Mouse (Mus musculus): ENCODE results near the gene Camk1g.

Camk1g gene

DNA sequence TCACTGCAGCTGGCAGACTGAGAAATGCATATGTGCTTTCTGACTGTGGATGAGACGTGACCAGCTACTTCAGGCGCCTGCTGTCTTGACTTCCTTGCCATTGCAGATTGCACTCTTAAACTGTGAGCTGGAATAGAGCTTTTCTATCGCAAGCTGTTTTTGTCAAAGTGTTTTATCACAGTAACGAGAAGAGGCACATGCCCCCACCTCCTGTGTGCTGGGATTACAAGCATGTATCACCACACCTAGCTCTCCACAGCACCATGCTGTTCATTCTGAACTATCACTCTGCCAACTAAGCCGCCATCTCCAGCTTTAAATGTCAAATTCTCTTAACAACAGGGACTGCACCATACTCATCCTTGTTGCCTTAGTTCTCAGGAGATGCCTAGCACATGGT lies 10.8 kb upstream of the Camk1g start:
- in situ Hi-C loops (cut with MboI; ENCODE audit: low pct_unique_long_range_greater_than_20kb in 1 of 2, low sequenced_read_pairs in 2 of 2, unreplicated experiment in 1 of 2): no loop called here

DNA sequence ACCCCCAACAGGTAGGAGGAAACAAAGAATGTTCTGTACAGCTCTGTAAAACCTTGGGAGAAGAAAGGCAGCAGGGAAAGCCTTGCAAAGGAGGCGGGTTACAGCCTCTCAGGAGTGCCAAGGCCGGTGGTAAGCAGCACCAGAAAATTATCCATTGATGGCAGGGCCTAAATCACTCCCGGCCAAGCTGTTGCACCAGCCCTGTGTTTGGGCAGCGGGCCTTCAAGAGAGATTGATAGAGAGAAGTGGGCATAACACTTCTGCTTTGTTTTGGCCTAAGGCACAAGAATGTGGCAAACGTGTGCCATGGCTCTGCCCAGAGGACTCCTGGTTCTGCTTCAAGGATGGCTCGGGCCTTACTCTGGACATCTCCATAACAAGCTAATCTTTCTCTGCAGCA lies 9.5 kb upstream of the Camk1g start:
- in situ Hi-C loops (cut with MboI; ENCODE audit: low pct_unique_long_range_greater_than_20kb in 1 of 2, low sequenced_read_pairs in 2 of 2, unreplicated experiment in 1 of 2): loop anchor here in 1 of 2 experiments (5.0 kb wide), 1 partner anchor 122 kb away; no protein-coding TSS in a partner anchor

DNA sequence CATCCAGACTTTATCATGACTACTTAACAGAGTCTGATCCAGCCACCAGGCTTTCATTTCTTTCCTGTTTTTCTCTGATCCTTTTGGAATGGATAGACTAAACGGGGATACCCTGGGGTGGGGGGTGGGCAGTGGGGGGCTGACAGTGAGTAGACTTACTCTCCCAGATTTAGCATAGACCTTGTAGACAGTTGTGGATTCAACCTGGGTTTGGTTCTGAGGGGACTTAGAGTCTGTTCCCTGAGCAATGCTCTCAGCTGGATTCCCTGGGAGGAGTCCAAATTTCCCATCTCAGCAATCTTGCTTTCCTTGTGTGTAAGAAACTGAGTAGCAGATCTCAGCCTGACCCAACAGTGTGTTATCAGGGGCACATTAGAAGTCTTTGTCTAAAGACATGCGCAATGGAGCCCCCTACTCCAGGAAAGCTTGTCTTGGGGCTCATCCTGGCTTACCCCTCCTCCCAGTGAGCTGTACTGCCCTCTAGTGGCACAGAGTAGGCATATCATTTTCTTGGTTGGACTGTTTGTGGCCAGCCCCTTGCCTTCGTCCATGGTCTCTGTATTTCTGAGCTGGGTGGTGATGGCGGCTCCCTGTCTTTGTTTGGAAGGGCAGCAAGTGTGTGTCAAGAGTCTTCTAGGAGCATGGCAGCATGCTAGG lies 6.5 kb upstream of the Camk1g start:
- in situ Hi-C loops (cut with MboI; ENCODE audit: low pct_unique_long_range_greater_than_20kb in 1 of 2, low sequenced_read_pairs in 2 of 2, unreplicated experiment in 1 of 2): loop anchor here in 1 of 2 experiments (5.0 kb wide), 1 partner anchor 119 kb away; no protein-coding TSS in a partner anchor

DNA sequence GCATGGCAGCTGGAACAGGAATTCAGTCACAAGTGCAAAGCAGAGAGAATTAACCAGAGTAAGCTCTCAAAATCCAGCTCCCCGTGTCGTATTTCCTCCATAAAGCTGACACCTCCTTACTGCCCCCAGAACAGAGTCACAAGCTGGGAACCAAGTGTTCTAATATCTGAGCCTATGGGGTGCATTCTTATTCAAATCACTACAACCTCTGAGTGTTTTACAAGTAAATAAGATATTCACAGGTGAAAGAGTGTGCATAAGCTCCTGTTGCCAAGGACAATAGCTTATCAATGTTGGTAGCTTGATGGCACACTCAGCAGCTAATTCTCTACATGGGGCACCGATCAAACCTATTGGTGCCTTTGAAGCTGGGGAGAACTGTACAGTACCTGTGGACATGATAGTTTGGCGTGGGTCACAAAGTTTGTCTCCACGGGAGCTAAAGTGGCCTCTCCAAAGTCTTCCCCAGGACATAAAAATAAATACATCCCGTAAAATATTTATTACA lies 3.9 kb upstream of the Camk1g start:
- in situ Hi-C loops (cut with MboI; ENCODE audit: low pct_unique_long_range_greater_than_20kb in 1 of 2, low sequenced_read_pairs in 2 of 2, unreplicated experiment in 1 of 2): no loop called here

DNA sequence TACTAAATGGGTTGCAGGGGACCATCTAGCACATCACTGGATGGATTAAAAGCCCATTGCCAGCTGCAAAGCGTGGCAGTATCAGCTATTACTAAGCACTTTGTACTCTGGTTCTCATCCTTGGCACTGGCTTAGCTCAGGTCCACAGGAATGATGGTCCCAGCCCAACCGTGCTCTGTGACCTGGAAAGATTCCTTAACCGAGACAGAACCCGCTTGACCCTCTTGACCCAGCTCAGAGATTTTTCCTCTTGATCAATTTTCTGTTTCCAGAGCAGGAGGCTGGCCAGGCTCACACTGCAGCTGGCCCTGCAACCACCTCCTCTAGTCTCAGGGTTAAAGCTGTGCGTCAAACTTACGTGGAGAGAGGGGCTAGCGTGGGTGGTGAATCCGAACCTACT lies 1.0 kb downstream of the Camk1g start:
- in situ Hi-C loops (cut with MboI; ENCODE audit: low pct_unique_long_range_greater_than_20kb in 1 of 2, low sequenced_read_pairs in 2 of 2, unreplicated experiment in 1 of 2): no loop called here

DNA sequence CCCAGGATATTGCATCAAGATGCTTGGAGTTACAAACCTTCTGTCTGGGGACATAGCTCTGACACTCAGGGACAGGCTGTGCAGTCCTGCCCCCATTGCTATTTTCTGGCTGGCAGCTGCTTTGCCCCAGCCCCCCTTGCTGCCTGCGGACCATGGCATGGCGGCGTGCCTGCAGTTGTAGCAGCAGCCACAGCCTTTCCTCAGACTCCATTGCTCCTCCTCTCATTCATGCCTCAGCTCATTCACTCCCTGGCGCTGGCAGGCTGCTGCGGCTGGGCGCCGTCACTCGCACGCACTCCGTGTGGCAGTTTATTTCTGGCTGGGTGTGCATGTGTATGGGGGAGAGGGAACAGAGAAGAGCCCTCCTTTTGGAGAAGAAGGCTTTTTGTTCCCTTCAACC lies 2.0 kb downstream of the Camk1g start:
- in situ Hi-C loops (cut with MboI; ENCODE audit: low pct_unique_long_range_greater_than_20kb in 1 of 2, low sequenced_read_pairs in 2 of 2, unreplicated experiment in 1 of 2): no loop called here

DNA sequence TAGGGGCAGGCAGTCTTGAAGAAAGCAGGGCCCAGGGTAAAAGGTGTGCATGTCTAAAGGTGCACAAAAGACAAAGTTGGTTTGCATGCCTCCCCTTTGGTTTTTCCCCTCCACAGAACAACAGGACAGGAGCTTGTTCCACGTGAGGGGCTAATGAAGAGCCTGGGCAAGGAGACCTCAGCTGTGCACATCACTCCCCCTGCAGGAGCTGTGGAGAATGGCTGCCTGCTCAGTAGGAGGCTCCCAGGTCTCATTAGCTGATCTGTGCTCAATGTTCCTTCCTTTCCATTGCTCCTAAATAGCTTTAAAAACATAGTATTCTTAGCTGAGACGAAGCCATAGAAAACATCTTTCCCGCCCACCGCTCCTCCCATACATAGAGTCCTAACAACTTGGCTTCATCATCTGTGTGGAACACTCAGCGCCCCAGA lies 6.3 kb downstream of the Camk1g start:
- in situ Hi-C loops (cut with MboI; ENCODE audit: low pct_unique_long_range_greater_than_20kb in 1 of 2, low sequenced_read_pairs in 2 of 2, unreplicated experiment in 1 of 2): no loop called here

DNA sequence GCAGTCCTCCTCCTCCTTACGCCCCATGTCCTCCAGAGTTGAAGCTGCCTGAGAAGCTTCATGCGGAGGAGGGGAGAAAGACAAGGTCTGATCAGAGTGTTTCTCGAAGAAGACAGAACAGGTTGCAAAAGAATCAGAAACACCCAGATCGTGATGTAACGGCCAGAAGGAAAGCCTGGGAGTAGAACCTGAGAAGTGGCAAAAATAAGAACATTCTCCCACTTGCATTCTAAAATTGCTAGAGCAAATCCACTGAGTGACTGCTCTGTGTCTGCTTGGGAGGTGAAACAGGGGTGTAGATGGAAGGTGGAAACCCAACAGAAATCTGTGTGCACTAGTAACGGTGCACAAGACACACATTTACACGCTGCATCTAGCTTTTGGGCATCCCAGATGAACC lies 8.0 kb downstream of the Camk1g start:
- in situ Hi-C loops (cut with MboI; ENCODE audit: low pct_unique_long_range_greater_than_20kb in 1 of 2, low sequenced_read_pairs in 2 of 2, unreplicated experiment in 1 of 2): no loop called here

DNA sequence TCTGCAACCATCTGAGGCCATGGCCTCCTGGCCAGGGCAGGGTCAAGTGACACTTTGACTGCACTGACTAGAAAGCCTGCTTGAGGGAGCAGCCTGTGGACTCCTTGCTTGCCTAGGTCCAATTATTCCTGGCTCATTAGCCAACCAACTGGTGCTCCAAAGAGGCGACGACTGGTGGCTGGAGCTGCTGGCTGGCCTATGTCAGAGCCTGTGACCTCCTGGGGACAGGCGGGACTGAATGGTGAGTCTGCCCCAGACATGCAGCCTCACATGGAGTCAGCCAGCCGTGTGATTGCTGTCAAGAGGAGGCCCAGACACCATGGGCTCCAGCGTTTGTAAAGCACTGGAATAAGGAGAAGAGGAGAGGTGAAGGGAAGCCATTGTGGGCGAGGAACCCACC lies 8.9 kb downstream of the Camk1g start:
- in situ Hi-C loops (cut with MboI; ENCODE audit: low pct_unique_long_range_greater_than_20kb in 1 of 2, low sequenced_read_pairs in 2 of 2, unreplicated experiment in 1 of 2): no loop called here

DNA sequence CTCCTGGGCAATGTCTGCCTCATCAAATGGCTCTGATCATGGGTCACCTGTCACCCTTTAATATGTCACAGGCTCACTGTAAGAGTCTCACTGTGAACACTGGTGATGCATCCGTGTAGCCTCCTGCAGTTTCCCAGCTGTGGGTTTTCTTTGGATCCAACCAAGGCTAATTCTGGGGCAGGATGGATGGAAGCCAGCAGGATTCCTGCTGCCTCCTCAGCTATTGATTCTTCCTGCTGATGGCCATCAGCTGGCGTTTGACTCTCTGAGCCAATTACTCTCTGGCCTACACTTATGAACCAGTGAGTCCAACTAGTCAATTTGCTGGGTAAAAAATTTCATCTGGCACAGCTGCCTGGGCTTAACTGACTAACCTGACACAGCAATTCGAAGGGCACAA lies 10.9 kb downstream of the Camk1g start:
- in situ Hi-C loops (cut with MboI; ENCODE audit: low pct_unique_long_range_greater_than_20kb in 1 of 2, low sequenced_read_pairs in 2 of 2, unreplicated experiment in 1 of 2): no loop called here

DNA sequence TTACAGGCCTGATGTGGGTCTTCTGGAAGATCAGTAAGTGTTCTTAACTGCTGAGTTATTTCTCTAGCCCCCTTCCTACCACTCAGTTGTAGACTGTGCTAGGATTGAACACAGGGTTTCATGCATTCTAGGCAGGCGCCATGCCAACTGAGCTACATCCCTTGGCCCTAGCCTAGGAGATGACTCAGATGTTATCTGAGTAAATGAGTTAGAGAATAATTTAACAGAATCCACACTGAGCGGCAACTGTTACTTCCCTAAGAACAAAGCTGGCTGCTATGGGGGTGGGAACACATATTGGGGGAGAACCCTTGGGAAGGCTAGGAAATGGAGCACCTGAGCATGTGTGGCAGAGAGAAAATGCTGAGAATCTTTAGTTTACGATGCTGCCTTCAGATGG lies 18.5 kb downstream of the Camk1g start:
- in situ Hi-C loops (cut with MboI; ENCODE audit: low pct_unique_long_range_greater_than_20kb in 1 of 2, low sequenced_read_pairs in 2 of 2, unreplicated experiment in 1 of 2): no loop called here

DNA sequence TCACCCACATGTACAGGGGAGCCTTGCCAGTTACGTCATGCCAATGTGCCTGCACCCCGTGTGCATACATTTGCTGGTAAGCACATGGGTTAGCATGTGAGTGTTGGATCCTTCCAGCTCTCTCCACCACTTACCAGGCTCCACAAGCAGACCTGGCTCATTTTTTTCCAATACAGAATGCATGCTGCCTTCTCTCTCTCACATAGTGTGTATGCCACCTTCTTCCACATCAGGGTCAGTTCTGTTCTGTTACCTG lies 19.6 kb downstream of the Camk1g start:
- in situ Hi-C loops (cut with MboI; ENCODE audit: low pct_unique_long_range_greater_than_20kb in 1 of 2, low sequenced_read_pairs in 2 of 2, unreplicated experiment in 1 of 2): no loop called here

DNA sequence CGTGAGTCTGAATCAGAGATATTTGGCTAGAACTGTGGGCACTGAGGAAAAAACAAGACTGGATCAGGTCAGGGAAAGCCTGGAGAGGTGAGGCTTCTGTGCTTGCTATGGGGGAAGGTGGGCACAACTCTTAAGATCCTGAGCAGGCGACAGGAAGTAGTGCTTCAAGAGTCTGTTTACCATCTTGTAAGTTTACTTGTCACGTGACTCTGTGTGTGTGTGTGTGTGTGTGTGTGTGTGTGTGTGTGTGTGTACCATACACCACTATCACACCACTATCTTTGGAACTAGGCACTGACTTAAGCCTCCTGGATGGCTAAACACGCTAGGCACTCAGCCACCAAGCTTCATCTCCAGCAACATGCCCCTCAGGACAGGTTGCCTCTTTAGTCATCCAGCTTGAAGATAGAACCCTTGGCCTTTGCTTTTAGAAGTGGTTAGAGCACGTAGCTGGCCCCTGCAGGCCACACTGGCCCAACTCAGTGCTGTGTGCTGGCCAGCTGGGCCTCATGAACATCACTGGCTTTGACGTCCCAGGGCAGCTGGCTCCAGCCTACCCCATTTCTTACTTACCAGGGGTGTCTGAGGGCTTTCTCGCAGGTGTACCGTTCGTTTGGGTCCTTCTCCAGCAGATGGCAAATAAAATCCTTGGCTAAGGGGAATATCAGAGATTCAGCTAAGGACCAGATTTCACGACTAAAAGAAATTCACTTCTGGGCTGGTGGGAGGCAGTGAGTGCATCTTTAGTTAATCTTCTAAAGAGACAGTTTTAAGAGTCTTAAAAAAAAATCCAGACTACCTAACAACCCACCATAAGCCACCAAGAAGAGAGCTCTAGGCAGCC lies 20.2 kb downstream of the Camk1g start:
- in situ Hi-C loops (cut with MboI; ENCODE audit: low pct_unique_long_range_greater_than_20kb in 1 of 2, low sequenced_read_pairs in 2 of 2, unreplicated experiment in 1 of 2): no loop called here

DNA sequence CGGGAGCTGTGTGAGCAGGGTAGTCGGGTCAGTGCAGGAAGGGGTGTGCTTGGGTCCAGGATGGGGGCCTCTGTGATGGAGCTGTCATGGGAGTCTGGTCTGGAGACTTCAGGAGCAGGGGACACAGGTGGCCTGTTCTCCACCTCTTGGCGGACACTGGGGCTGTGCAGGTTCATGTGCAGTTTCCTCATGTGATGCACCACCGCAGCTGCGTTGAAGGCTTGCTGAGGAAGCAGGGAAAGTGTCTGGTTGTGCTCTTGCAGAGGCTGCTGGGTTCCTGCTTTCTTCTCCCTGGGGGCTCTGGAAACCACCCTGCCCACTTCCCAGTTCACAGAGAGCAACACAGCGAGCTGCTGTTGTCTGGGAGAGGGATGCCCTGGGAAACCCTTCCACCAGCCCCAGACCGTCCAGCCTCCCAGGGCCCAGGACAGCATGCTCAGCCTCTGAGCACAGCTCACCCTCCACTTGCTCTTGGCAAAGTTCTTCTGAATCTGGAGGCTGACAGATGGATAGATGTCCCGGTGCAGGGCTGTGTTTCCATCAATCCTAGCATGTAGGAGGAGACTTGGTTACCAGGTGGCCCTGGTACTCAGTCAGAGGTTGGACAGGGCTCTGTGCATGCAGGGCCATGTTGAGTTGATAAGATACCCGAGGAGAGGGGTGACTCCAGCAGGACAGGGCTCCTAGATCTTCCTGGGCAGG lies 21.7 kb downstream of the Camk1g start:
- in situ Hi-C loops (cut with MboI; ENCODE audit: low pct_unique_long_range_greater_than_20kb in 1 of 2, low sequenced_read_pairs in 2 of 2, unreplicated experiment in 1 of 2): no loop called here

DNA sequence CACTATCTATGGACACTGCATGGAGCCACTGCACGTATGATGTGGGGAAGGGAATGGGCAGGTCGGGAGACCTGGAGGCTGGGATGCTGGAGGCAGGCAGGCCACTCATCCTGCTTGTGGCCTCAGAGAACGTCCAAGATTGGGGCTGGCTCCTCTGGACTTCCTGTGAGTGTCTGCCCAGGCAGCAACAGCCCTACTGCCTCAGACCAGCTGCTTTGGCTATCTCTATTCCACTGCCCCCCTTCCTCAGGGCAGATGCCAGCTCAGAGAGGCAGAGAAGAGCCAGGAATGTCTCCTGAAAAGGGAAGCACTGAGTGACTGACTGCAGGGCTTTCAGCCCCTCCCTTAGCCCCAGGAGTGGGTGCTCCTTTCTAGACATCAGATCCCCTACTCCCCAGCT lies 23.2 kb downstream of the Camk1g start:
- in situ Hi-C loops (cut with MboI; ENCODE audit: low pct_unique_long_range_greater_than_20kb in 1 of 2, low sequenced_read_pairs in 2 of 2, unreplicated experiment in 1 of 2): no loop called here

DNA sequence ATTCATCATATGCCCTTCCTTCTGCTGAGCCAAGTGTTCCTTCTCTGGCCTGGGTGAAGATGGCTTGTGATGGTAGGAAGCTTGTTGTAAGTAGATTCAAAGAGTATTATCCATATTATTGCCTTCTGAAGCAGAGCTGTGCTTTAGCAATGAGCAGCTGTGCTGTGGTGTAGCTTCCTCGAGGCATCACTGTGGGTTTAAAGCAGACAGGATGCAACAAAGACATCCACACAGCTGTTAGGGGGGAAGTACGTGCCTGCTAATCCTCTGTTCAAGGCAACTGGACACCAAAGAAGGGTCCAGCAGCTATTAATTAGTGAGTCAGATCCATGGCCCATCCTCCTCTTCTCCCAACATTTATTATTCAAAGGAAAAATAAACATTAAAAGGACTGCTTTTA lies 25.1 kb downstream of the Camk1g start:
- in situ Hi-C loops (cut with MboI; ENCODE audit: low pct_unique_long_range_greater_than_20kb in 1 of 2, low sequenced_read_pairs in 2 of 2, unreplicated experiment in 1 of 2): no loop called here

DNA sequence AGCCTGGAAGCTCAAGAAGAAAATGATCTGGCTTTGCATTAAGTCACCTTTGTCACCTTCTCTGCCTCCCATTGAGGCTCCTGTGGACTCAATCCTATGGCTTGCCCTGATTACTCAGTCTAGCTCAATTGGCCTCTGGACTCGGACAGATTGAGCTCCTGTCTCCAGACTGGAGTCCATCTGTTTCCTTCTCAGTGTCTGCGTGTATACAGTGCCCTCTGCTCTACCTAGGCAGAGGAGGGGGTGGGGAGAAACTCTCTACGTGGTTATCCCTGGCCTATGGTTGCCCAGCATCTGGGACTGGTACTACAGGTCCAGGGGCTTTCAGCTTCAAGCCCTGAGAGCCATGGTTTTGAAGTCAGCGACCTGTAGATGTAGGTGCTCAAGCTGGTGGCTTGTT lies 26.2 kb downstream of the Camk1g start:
- in situ Hi-C loops (cut with MboI; ENCODE audit: low pct_unique_long_range_greater_than_20kb in 1 of 2, low sequenced_read_pairs in 2 of 2, unreplicated experiment in 1 of 2): no loop called here

DNA sequence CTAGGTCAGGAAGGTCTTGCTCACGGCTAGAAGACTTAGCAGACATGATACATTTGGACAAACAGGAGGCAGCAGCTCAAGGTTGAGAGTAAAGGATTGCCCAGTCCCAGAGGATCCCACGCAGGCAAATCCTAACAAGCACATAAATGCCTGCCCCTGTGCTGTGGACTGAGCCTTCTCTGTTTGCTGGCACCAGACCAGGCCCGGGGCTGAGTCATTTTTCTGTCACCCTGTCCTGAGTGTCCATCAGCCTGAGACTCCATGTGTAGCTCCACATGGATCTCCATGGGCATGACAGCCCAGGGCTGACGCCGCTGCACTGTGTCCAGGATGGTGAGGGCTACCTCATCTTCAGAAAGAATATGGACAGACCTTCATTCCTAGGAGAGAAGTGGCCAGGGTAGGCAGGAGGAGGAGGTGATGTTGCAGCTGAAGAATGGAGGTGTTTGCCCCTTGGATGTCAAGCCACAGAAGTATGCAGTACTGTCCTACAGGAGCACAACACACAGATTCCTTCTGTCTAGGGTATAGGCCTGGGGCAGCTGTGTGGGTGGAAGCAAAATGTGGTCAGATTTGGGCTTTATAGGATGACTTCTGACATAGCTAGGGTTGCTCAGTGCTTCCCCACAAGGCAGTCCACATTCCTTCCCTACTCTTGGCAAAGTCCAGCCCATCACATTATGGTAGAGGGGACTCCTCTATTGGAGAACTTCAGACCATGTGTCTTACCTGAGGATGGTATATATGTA lies 27.7 kb downstream of the Camk1g start:
- in situ Hi-C loops (cut with MboI; ENCODE audit: low pct_unique_long_range_greater_than_20kb in 1 of 2, low sequenced_read_pairs in 2 of 2, unreplicated experiment in 1 of 2): no loop called here
